Mouse (Mus musculus): ENCODE measurements around the gene Atp7a.

- TF ChIP-seq CTCF (IDR thresholded peaks at IDR 0.05; ENCODE audit: low read depth) (peak; percentile 76), EP300 (IDR thresholded peaks at IDR 0.05; ENCODE audit: low read depth) (no peak)
Measured at GRCm38 (mm10) chrX:106171106-106171852, 144.2 kb downstream of the Atp7a start.
